Mouse (Mus musculus) lung, embryonic 16.5 days (tissue): ENCODE results near the gene Tbck. TPM values are rescaled to one million over a fixed set of nuclear protein-coding genes. Genes with fewer than 3 reads are reported as not detected.

Source experiments
- ATAC-seq: fragments of 200-750 bp; cut with Nextera tagmentation; 2 replicates; pipeline ENCODE4 v1.8.0; 2017; ENCODE audit warnings: low read depth, mild to moderate bottlenecking, moderate library complexity
- H3K27ac ChIP-seq: fragments of 300-500 bp; sonication (generic); 2 replicates; pipeline ENCODE4 v1.5.1; 2014; ENCODE audit warnings: mild to moderate bottlenecking, control low read depth, low read length
- H3K27me3 ChIP-seq: fragments of 300-500 bp; sonication (generic); 2 replicates; pipeline ENCODE4 v1.6.1; 2014; ENCODE audit warnings: low read depth, low read length, mixed read lengths; ENCODE audit not compliant: control insufficient read depth, insufficient read depth
- H3K36me3 ChIP-seq: fragments of 300-500 bp; sonication (generic); 2 replicates; pipeline ENCODE4 v1.6.1; 2014; ENCODE audit warnings: low read length; ENCODE audit not compliant: control insufficient read depth, insufficient read depth
- H3K4me1 ChIP-seq: fragments of 300-500 bp; sonication (generic); replicated peaks from 2 replicates; pipeline ENCODE4 v1.6.1; 2014; ENCODE audit warnings: low read length, mixed read lengths; ENCODE audit not compliant: control insufficient read depth, insufficient read depth
- H3K4me2 ChIP-seq: fragments of 300-500 bp; sonication (generic); 2 replicates; pipeline ENCODE4 v1.6.1; 2014; ENCODE audit warnings: low read depth, low read length, control low read depth
- H3K4me3 ChIP-seq: fragments of 300-500 bp; sonication (generic); 2 replicates; pipeline ENCODE4 v1.5.1; 2014; ENCODE audit warnings: mild to moderate bottlenecking, low read length, control low read depth
- H3K9ac ChIP-seq: fragments of 300-500 bp; sonication (generic); 2 replicates; pipeline ENCODE4 v1.6.1; 2014; ENCODE audit warnings: low read length, control low read depth
- H3K9me3 ChIP-seq: fragments of 300-500 bp; sonication (generic); 2 replicates; pipeline ENCODE4 v1.6.1; 2016; ENCODE audit warnings: low read length; ENCODE audit not compliant: control insufficient read depth
- WGBS: fragments of 180-500 bp; shearing (Covaris S2); extraction: QIAGEN DNeasy Blood & Tissue Kit; methylation state at CpG from one replicate; pipeline ENCODE4 v1.1.7; 2014; 5-methylcytosine and 5-hydroxymethylcytosine counted together
- polyA plus RNA-seq: library from polyadenylated mRNA; unstranded; fragments of >200 nt; fragmentation: Nextera tagmentation; extraction: Ambion mirVana; gene quantifications from 2 replicates; pipeline ENCODE4 v1.2.1, GENCODE M21; 2015

The Tbck gene
- polyA plus RNA-seq, 1 experiment from 2014 or later, result 17.2 TPM

DNA sequence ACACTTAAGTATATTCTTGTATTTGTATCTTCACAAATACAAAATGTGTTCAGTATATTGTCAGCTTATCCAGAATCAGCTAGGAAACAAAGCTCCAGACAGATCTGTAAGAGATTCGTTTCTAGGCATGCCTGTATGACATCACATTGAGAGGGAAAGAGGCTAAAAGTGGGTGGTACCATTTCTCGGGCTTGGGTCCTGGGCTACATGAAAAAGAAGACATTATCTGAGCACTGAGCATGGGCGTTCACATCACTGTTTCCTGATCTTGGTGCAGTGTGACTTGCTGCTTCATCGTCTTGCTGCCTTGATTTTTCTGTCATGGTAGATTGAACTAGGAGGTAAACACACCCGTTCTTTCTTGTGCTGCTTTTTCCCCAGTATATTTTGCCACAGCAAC lies 127.8 kb downstream of the Tbck start:
- Histone ChIP-seq H3K27ac (peak overlapping the region; percentile 16), H3K36me3 (no peaks in the 10 kb centered on the region), H3K9ac (no peak overlapping the region), H3K4me3 (no peak overlapping the region), H3K4me1 (peaks cover 14% of the 10 kb centered on the region), H3K4me2 (no peak overlapping the region), H3K27me3 (no peaks in the 10 kb centered on the region), H3K9me3 (no peaks in the 10 kb centered on the region)
- peak; percentile 59 for ATAC-seq
- WGBS, result 41% methylated on average over 5 of the region's 5 CpGs

DNA sequence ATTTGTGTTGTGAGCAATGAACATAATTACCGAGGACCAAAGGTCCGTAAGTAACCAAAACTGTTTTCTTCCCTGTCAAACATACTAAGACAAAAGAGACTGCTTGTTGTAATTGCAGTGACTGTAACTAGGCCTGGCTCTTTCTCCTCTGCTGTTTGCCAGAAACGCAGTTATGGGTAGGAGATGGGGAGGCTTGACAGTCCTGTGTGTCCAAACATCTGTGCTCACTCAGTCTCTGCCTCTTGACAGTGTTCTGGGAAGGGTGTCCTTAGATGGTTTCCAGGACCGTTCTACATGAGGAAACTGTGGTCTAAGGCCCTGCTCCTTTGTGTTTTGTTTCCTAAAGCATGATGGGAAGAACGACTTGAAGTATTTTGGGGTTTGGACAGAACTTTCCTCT lies 128.4 kb downstream of the Tbck start:
- peak; percentile 97 for ATAC-seq
- no peaks in the 10 kb centered on the region for H3K27me3 ChIP-seq
- H3K27ac ChIP-seq, result peak overlapping the region; percentile 16
- no peaks in the 10 kb centered on the region for H3K9me3 ChIP-seq
- WGBS, result 40% methylated on average over 5 of the region's 5 CpGs
- no peaks in the 10 kb centered on the region for H3K36me3 ChIP-seq
- peaks cover 14% of the 10 kb centered on the region for H3K4me1 ChIP-seq
- no peak overlapping the region for H3K4me2 ChIP-seq
- no peak overlapping the region for H3K9ac ChIP-seq
- no peak overlapping the region for H3K4me3 ChIP-seq

DNA sequence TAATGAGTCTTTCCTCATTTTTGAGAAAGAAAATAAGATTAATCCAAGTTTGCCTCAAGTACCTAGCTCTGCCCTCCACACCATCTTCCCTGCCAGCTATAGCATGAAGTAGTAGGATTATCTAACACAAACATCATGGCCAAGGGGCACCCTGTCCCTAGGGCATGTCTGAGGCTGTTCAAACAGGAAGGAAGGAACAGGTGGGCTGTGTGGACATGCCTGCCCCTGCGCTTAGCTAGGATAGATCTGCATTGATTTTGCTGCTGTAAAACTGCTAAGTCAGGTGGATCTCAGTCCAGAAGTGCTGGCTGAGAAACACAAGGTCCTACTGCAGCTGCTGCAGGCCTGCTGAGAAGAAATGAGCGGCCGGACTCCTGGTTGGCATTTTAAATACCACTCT lies 129.2 kb downstream of the Tbck start:
- H3K9me3 ChIP-seq, result no peaks in the 10 kb centered on the region
- no peaks in the 10 kb centered on the region for H3K27me3 ChIP-seq
- H3K4me1 ChIP-seq, result peaks cover 14% of the 10 kb centered on the region
- ATAC-seq, result no peak
- H3K36me3 ChIP-seq, result no peaks in the 10 kb centered on the region
- WGBS, result 60% methylated on average over 3 of the region's 3 CpGs
- no peak overlapping the region for H3K4me2 ChIP-seq
- H3K9ac ChIP-seq, result no peak overlapping the region
- peak overlapping the region; percentile 21 for H3K27ac ChIP-seq
- H3K4me3 ChIP-seq, result no peak overlapping the region

GRCm38 (mm10) chr3:132813706-132814497 lies 130.0 kb downstream of the Tbck start:
- Histone ChIP-seq H3K9ac (no peak overlapping the region), H3K4me3 (no peak overlapping the region), H3K36me3 (no peaks in the 10 kb centered on the region), H3K9me3 (no peaks in the 10 kb centered on the region), H3K4me1 (peaks cover 14% of the 10 kb centered on the region), H3K4me2 (no peak overlapping the region), H3K27me3 (no peaks in the 10 kb centered on the region), H3K27ac (peak overlapping the region; percentile 46; the same call in 1 of the 2 replicates)
- WGBS, result 48% methylated on average over 9 of the region's 9 CpGs
- ATAC-seq, result no peak

- WGBS, result 63% methylated on average over 10 of the region's 10 CpGs
- no peaks in the 10 kb centered on the region for H3K36me3 ChIP-seq
- no peak overlapping the region for H3K4me2 ChIP-seq
- H3K27ac ChIP-seq, result peak overlapping the region; percentile 27
- H3K4me1 ChIP-seq, result peaks cover 14% of the 10 kb centered on the region
- no peaks in the 10 kb centered on the region for H3K27me3 ChIP-seq
- peak; percentile 19; the same call in 1 of the 2 replicates for ATAC-seq
- H3K9me3 ChIP-seq, result no peaks in the 10 kb centered on the region
- no peak overlapping the region for H3K4me3 ChIP-seq
- no peak overlapping the region for H3K9ac ChIP-seq
Observed at GRCm38 (mm10) chr3:132814791-132815496, 131.0 kb downstream of the Tbck start.

DNA sequence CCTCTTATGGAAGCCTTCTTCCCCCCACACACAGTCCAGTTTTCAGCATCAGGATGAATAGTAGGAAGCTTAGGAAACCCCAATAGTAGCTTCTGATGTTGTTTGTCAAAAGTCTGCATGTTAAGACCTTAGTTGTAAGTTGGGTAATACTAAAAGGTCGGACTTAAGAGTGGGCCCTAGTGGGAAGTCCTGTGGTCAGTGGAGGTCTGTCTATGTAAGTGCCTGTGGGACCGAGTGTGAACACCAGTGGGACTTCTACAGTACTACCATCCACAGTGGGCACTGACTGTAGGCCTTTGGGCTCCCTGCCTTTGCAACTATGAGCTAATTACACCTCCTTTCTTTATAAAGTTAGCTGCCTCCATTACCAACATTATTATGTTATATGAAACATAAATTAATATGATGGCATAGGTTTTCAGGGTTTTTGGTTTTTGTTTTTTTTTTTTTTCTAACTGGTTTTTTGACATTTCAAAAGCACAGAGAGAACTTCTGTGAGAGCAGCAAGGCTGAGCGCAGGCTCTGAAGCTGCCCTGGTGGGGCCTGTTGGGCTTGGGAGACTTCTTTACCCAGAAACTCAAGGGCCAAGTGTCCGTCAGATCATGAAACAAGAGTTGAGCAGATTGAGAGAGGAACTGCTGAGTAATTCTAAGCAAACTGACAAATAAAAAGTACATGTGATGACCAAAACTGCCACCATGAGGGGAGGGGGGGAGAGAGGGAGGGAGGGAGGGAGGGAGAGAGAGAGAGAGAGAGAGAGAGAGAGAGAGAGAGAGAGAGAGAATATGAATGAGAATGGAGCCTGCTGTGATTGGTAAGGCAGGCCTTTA lies 131.8 kb downstream of the Tbck start:
- no peaks in the 10 kb centered on the region for H3K27me3 ChIP-seq
- no peak for ATAC-seq
- H3K36me3 ChIP-seq, result no peaks in the 10 kb centered on the region
- H3K4me1 ChIP-seq, result peaks cover 14% of the 10 kb centered on the region
- peak overlapping the region; percentile 27 for H3K27ac ChIP-seq
- H3K4me2 ChIP-seq, result no peak overlapping the region
- WGBS, result 87% methylated on average over 4 of the region's 4 CpGs
- no peak overlapping the region for H3K9ac ChIP-seq
- no peaks in the 10 kb centered on the region for H3K9me3 ChIP-seq
- H3K4me3 ChIP-seq, result no peak overlapping the region

- H3K9me3 ChIP-seq, result no peaks in the 10 kb centered on the region
- no peaks in the 10 kb centered on the region; the same call in none of the 2 replicates for H3K4me1 ChIP-seq
- 76% methylated on average over 2 of the region's 2 CpGs for WGBS
- H3K27me3 ChIP-seq, result no peaks in the 10 kb centered on the region
- no peak overlapping the region for H3K27ac ChIP-seq
- no peak overlapping the region for H3K9ac ChIP-seq
- no peak overlapping the region for H3K4me2 ChIP-seq
- H3K4me3 ChIP-seq, result no peak overlapping the region
- no peak for ATAC-seq
- H3K36me3 ChIP-seq, result no peaks in the 10 kb centered on the region
Observed at GRCm38 (mm10) chr3:132819408-132819807, 135.5 kb downstream of the Tbck start.

DNA sequence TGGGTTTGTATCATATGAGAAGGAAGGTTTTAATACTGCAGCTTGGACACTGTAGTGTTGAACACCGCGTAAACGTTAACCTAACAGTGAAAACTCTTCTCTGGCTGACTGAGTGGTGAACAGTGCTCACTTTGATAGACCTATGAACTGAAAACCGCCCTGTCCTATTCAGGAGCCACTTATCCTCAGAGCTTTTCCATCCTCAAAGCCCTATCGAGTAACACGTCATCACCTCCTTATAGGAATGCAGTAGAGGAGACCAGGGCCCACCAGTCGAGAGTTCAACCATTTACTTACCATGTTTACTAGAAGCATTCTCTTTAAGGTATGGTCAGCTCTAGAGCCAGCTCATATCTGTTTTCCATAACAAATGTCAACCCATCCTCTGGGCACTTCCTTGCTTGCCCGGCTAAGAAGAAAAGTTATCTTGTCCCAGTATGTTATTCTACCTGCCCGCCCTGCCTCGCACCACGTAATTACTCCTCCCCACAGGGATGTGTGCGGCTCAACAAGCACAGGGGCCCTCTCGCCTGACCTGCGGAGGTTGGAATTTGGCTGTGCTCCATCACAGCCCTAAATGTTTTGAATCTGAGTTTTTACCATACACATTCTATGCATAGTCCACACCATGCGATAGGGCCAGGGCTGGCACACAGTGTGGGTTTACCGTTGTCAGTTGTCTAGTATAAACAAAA lies 147.4 kb downstream of the Tbck start:
- peak; percentile 30; the same call in 1 of the 2 replicates for ATAC-seq
- no peaks in the 10 kb centered on the region for H3K27me3 ChIP-seq
- H3K9ac ChIP-seq, result no peak overlapping the region
- no peak overlapping the region for H3K4me2 ChIP-seq
- no peaks in the 10 kb centered on the region for H3K9me3 ChIP-seq
- WGBS, result 50% methylated on average over 16 of the region's 16 CpGs
- H3K4me3 ChIP-seq, result no peak overlapping the region
- no peak overlapping the region for H3K27ac ChIP-seq
- H3K36me3 ChIP-seq, result peaks cover 2% of the 10 kb centered on the region; the same call in 1 of the 2 replicates
- H3K4me1 ChIP-seq, result peaks cover 3% of the 10 kb centered on the region; the same call in 1 of the 2 replicates
